Mouse (Mus musculus) adrenal gland, adult 2 months (tissue): ENCODE results near the gene Fkbp10. TPM values are rescaled to one million over a fixed set of nuclear protein-coding genes. Genes with fewer than 3 reads are reported as not detected.
A peak's percentile ranks its signal among the peaks of the same experiment; 100 is the strongest.

Source experiments
- DNase-seq: peaks from one replicate; pipeline ENCODE4 v3.0.0; 2021
- long read RNA-seq: library from polyadenylated mRNA; stranded (forward); transcript quantifications from one replicate; pipeline ENCODE4 v2.0.0, GENCODE M21; 2021
- polyA plus RNA-seq: library from polyadenylated mRNA; depleted of rRNA; stranded (reverse); fragments of >200 nt; gene quantifications from 2 replicates; pipeline ENCODE4 v1.2.3, GENCODE M21; 2012; rRNA removed
- total RNA-seq, 2 experiments: library from RNA; stranded (reverse); gene quantifications; 2 replicates each; pipeline ENCODE4 v1.2.3; 2021

Fkbp10 gene
- total RNA-seq (10 to 100 TPM; 12.5 to 25.8 TPM), polyA plus RNA-seq (42.1 and 57.5 TPM in 2 replicates)
- long read RNA-seq, transcript Fkbp10-201 (10 exons, 2,584 nt): major isoform, 48 of 62 reads
- long read RNA-seq, partial matches to known transcripts: 3 of 62 reads
- long read RNA-seq, other reads (novel, unspliced or antisense): 11 of 62 reads

GRCm38 (mm10) chr11:100414914-100415822 is at the start of gene Fkbp10:
Gene Fkbp10 (plus strand): TSS chr11:100415697.
- DNase-seq: peak; percentile 82

DNA sequence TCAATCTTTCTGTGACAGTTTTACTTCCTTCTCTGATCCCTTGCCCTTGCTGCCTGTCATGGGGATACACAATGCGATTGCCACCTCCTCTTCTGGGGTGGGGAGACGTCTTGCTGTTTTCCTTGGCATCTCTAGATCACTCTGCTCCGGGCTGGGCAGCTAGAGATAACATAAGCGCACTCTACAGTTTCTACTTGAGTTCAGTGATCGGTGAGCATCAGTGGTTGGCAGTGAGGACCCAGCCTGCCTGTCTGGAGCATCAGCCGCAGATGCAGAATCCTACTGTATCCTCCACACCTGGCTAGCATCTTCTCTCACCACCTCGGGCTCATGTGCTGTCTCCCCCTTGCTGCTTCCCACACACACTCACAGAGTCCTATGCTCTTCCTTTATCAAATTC is 46.4 kb upstream of the Fkbp10 start:
- no peak for DNase-seq

- DNase-seq: no peak
Observed at GRCm38 (mm10) chr11:100369822-100370221, 45.7 kb upstream of the Fkbp10 start.

- no peak for DNase-seq
Observed at GRCm38 (mm10) chr11:100371981-100372558, 43.4 kb upstream of the Fkbp10 start.

GRCm38 (mm10) chr11:100375127-100375526 is 40.4 kb upstream of the Fkbp10 start:
- DNase-seq: no peak

DNA sequence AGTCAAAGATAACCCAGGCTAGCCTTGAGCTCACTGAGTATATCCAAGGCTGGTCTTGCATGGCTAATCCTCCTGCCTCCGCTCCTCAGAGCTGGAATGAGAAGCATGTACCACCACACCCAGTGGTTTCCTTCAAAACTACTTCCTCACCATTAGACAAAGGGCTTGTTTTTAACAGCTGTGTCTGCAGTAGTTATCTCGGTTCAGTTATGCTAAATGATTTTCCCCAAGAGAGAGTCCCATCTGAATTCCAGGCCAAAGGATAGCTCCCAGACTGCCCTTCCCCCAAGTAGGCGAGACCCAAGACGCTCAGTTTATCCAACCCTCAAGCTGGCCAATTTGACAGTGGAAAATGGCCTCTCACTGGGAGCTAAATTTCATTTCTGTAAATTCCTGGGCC is 39.5 kb upstream of the Fkbp10 start:
- DNase-seq: no peak

GRCm38 (mm10) chr11:100376746-100377389 is 38.6 kb upstream of the Fkbp10 start:
- DNase-seq: no peak

DNA sequence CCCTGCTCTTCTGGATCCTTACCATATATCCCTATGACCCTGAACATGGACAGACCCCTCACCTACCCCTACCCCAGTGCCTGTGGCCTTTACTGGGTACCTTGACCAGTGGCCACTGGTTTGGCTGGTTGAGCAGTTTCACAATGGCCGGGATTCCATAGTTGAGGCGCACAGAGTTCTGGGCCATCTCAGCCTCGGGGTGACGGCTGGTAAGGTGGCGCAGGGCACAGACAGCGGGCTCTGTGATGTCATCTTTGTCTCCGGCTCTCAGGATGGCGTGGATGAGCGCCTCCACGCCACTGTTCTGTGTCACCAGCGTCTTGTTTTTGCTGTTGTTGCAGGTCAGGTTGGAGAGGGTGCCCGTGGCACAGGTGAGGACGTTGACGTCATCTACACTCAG is 37.5 kb upstream of the Fkbp10 start:
- no peak for DNase-seq

- DNase-seq: no peak
Observed at GRCm38 (mm10) chr11:100378446-100378845, 37.1 kb upstream of the Fkbp10 start.

- DNase-seq: no peak
Observed at GRCm38 (mm10) chr11:100379311-100379710, 36.2 kb upstream of the Fkbp10 start.

- no peak for DNase-seq
Observed at GRCm38 (mm10) chr11:100382682-100383081, 32.8 kb upstream of the Fkbp10 start.

DNA sequence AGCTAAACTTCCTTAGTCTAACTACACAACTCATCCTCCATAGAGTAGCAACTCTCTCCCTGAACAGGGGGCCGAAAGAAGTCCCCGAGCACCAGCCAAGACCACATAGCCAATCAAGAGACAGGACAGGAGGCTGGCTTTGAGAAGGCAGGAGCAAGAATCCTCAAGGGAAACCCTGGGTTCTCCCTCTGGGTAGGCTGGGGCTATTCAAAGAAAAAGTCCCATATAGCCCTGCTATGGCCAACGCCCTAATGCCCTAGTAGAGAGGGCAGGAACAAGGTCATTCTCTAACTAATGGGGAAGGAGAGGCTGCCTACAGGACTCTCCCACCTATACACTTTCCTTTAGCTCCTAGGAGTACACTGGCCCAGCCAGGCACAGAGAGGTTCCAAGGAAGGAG is 30.5 kb upstream of the Fkbp10 start:
- no peak for DNase-seq

DNA sequence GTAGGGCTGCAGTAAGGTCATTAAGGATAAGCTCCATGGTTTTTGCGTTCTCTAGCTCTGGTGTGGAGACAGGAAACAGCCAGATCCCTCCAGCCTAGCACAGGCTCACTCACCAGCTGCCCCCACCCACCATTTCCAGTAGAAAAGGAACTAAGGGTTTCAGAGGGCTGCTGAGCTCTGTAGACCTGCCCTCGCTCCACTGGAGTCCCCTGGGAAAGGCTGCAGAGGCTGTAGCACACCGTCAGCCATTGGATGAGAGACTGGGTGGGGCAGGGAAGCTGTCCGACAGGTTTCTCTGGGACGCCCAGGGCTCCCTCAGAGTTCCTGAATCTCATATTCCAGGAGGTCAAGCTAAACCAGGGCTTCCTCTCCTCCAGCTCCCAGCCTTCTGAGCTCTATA is 28.9 kb upstream of the Fkbp10 start:
- DNase-seq: no peak

GRCm38 (mm10) chr11:100387111-100387510 is 28.4 kb upstream of the Fkbp10 start:
- no peak for DNase-seq

DNA sequence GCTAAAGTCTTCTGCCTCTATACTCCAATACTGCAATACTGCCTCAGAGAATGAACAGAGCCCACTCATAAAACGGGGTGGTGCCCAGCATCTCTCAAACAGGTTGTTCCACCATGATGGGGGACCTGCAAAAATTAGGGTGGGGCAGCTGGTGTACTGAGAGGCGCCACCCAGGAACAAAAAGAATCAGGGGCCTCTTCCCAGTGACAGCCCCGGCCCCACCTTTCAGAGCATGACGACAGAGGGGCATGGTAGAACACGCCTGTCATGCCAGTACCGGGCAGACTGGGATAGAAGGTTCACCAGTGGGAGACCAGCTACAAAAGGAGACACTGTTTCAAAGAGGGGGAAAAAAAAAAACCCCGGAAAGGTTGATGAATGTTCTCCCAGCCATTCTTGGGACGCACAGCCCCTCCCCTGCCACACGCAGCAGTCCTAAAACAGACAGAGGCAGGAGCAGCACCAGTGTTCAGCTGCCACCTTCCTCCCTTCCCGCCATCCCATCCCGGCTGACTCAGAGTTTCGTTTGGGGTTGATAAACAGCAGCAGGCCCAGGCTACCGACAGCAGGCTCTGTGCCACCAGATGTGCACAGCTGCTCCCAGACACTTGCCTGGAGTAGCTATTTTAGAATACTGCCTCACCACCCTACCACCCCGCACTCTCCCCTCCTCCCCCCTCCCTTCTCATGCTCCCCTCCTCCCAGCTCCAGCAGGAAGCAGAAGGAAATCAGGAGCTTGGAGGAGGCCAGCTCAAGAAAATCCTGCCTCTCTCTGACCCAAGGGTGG is 27.7 kb upstream of the Fkbp10 start:
- DNase-seq: peak; percentile 59

DNA sequence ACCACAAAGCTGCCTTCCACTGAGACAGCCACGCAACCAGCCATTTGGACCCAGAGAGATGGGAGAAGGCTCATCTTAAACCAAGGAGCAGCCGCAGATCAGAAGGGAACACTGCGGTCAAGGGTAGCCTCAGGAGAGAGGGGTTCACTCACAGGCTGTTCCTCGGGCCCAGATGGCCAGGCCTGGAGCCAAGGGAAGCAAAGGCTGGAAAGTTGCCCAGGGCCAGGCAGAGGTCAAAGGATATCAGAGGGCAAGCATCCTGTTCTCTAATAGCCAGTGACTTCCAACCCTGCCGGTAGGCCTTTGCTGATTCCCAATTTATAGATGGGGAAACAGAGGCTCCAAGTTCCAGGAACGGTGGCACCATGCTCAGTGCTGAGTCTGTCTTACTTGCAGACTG is 26.9 kb upstream of the Fkbp10 start:
- peak; percentile 82 for DNase-seq

DNA sequence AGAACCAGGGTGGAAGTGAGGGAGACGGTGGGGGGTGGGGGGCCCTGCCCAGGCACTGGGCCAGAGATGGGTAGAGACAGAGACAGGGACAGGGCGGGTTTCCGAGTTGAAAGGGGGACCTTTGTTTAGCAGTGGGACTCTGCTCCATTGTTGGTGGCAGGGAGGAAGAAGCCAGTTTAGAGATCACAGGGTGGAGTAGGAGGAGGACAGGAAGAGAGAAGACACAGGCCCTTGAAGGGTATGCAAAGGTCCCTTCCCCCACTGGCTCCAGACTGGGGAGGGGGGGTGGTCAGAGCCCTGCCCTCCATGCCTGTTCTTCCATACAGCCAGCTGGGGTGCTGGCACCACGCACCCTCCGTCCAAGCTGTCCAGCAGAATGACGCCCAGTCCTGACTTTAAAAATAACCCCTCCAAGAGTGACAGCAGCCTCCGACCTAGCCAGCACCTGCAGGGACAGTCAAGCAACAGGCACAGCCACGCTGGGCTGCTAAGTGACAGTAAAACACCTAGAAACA is 25.5 kb upstream of the Fkbp10 start:
- DNase-seq: peak; percentile 68

DNA sequence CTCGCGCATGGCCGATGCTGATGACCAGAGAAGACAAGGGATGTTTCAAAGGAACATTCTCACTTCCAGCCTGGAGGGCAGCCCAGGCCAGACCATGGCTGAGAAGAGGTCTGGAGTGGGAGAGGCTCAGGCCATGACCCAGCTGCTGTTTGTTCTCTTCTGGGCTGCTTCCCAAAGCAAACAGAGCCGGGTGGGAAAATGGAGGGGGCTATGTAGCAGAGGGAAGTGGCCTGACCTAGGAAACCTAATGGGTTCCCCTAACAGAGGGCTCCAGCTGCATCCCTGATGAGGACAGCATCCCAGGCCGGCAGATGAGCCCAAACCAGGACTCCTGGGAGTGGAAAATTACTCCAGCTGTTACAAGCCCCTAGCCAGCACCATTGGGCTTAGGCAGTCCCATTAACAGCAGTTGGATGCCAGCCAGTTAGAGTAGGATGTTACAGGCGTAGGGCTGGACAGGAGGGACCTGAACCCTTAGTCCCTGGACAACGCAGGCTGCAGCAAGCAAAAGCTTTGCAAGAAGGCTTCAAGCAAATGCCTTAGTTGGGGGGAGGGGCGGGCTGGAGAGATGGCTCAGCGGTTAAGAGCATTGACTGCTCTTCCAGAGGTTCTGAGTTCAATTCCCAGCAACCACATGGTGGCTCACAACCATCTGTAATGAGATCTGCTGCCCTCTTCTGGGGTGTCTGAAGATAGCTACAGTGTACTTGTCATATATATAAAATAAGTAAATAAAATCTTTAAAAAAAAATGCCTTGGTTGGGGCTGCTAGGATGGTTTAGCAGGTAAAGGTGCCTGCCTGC is 24.2 kb upstream of the Fkbp10 start:
- DNase-seq: peak; percentile 81

- DNase-seq: no peak
Observed at GRCm38 (mm10) chr11:100391884-100392345, 23.6 kb upstream of the Fkbp10 start.

GRCm38 (mm10) chr11:100392958-100393357 is 22.5 kb upstream of the Fkbp10 start:
- DNase-seq: no peak

GRCm38 (mm10) chr11:100393733-100394132 is 21.8 kb upstream of the Fkbp10 start:
- DNase-seq: no peak
